Mouse (Mus musculus): ENCODE results near the gene Tut7. TPM values are rescaled to one million over a fixed set of nuclear protein-coding genes. Genes with fewer than 3 reads are reported as not detected.

The Tut7 gene
- polyA plus RNA-seq, 1 experiment = 47.4 TPM

DNA sequence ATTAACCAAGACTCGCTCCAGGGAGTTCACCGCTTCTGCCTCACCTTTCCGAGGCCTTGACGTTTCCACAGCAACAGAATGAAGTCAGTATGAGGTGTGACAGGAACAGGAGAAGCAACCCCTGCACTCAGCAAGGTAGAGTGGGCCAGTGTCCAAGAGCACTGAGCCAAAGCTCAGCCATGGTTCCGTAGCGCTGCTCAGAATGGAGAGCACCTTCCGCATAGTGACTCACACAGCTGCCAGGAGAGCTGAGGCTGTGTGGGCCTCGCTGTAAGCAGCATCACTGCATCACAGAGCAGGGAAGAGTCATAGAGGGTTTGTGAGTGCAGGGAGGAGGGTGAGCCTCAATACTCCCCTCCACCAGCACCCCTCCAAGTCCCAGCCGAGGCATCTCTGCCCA lies 76.2 kb downstream of the Tut7 start, which contains the start of gene 1700014D04Rik:
TSS of gene 1700014D04Rik (minus strand) at position 42 of the 400 bp plus-strand sequence.
- Histone ChIP-seq H3K4me1 (replicated peaks; ENCODE audit: control insufficient read depth, insufficient read depth, low read length) (peaks cover 6% of the 10 kb centered on the region), H3K27me3 (ENCODE audit: control insufficient read depth, insufficient read depth, low read length) (no peaks in the 10 kb centered on the region), H3K4me3 (ENCODE audit: control insufficient read depth, insufficient read depth, low read length) (no peak within 1 kb of the TSS), H3K27ac (ENCODE audit: control insufficient read depth, insufficient read depth, low read length) (no peak within 1 kb of the TSS), H3K36me3 (ENCODE audit: control insufficient read depth, insufficient read depth, low read length) (no peaks in the 10 kb centered on the region)
- DNase-seq = no peak
- WGBS = 94% methylated on average over 9 of the region's 9 CpGs
- TF ChIP-seq POLR2A (IDR thresholded peaks at IDR 0.05; ENCODE audit: control insufficient read depth, extremely low read depth, insufficient read depth, low read length, poor library complexity) (no peak), CTCF (IDR thresholded peaks at IDR 0.05; ENCODE audit: borderline replicate concordance, control insufficient read depth, extremely low read depth, insufficient read depth, low read length, poor library complexity) (no peak)

DNA sequence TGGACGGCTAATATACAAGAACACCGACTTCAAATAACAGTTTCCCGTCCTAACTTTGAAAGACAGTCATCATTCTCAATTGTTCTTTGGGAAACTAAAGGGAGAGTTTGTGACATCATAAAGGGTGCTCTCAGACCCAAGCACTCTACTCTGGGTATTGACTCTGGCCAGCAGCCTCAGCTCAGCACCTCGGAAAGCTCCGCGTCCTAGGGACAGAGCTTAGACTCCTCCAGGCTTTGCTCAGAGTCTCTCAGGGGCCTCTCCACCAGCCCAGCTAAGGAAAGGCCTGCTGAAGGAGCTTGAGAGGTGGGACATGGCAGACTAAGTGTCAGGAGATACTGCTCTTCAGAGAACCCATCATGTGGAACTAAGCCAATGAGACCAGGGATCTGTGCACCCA lies 76.8 kb downstream of the Tut7 start:
- no peak for DNase-seq
- Histone ChIP-seq H3K27ac (ENCODE audit: control insufficient read depth, insufficient read depth, low read length) (no peak overlapping the region), H3K4me3 (ENCODE audit: control insufficient read depth, insufficient read depth, low read length) (no peak overlapping the region), H3K27me3 (ENCODE audit: control insufficient read depth, insufficient read depth, low read length) (no peaks in the 10 kb centered on the region), H3K4me1 (replicated peaks; ENCODE audit: control insufficient read depth, insufficient read depth, low read length) (peaks cover 6% of the 10 kb centered on the region), H3K36me3 (ENCODE audit: control insufficient read depth, insufficient read depth, low read length) (no peaks in the 10 kb centered on the region)
- whole genome bisulfite sequencing = 95% methylated on average over 6 of the region's 6 CpGs
- no peak for TF ChIP-seq POLR2A (IDR thresholded peaks at IDR 0.05; ENCODE audit: control insufficient read depth, extremely low read depth, insufficient read depth, low read length, poor library complexity)
- no peak for TF ChIP-seq CTCF (IDR thresholded peaks at IDR 0.05; ENCODE audit: borderline replicate concordance, control insufficient read depth, extremely low read depth, insufficient read depth, low read length, poor library complexity)

DNA sequence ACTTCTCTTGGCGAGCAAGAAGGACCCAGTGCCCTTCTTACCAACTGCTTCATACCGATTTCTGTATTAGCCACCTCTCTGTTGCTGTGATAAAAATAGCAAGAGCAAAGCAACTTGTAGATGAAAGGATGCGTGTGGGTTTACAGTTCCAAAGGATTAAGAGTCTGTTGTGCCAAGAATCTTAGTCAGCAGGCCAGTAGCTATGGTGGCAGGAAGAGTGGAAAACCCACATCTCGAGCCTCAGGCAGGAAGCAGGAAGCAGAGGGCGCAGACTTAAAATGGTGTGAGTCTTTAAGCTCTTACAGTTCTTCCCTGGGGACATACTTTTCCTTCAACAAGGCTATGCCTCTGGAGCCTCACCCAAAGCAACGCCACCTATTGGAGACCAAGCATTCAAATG lies 77.5 kb downstream of the Tut7 start:
- Histone ChIP-seq H3K27ac (ENCODE audit: control insufficient read depth, insufficient read depth, low read length) (no peak overlapping the region), H3K4me1 (replicated peaks; ENCODE audit: control insufficient read depth, insufficient read depth, low read length) (peaks cover 3% of the 10 kb centered on the region; the same call in 1 of the 2 replicates), H3K36me3 (ENCODE audit: control insufficient read depth, insufficient read depth, low read length) (no peaks in the 10 kb centered on the region), H3K27me3 (ENCODE audit: control insufficient read depth, insufficient read depth, low read length) (no peaks in the 10 kb centered on the region), H3K4me3 (ENCODE audit: control insufficient read depth, insufficient read depth, low read length) (no peak overlapping the region)
- DNase-seq = no peak
- TF ChIP-seq POLR2A (IDR thresholded peaks at IDR 0.05; ENCODE audit: control insufficient read depth, extremely low read depth, insufficient read depth, low read length, poor library complexity) = no peak
- no peak for TF ChIP-seq CTCF (IDR thresholded peaks at IDR 0.05; ENCODE audit: borderline replicate concordance, control insufficient read depth, extremely low read depth, insufficient read depth, low read length, poor library complexity)
- WGBS = 44% methylated on average over 6 of the region's 6 CpGs

DNA sequence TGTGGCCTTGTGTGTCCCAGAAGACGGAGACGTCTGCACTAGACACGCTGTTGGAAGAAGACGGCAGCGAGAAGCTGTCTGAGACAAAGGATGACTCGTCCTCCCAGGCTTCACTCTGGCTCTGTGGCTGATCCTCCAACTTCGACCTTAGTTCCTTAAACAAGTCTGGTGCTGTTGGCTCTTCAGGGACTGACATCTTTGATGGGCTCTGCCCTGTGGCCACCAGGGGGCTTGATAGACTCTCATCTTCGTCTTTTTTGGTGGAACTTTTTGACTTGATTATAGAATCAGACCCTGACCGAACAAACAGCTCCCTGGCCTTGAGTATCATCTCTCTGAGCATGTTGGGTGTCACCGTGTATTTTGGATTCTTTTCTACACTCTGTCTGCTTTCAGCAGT lies 81.2 kb downstream of the Tut7 start:
- peaks cover 3% of the 10 kb centered on the region; the same call in 1 of the 2 replicates for H3K4me1 ChIP-seq (replicated peaks; ENCODE audit: control insufficient read depth, insufficient read depth, low read length)
- H3K36me3 ChIP-seq (ENCODE audit: control insufficient read depth, insufficient read depth, low read length) = no peaks in the 10 kb centered on the region
- H3K27ac ChIP-seq (ENCODE audit: control insufficient read depth, insufficient read depth, low read length) = no peak overlapping the region
- H3K4me3 ChIP-seq (ENCODE audit: control insufficient read depth, insufficient read depth, low read length) = no peak overlapping the region
- no peaks in the 10 kb centered on the region for H3K27me3 ChIP-seq (ENCODE audit: control insufficient read depth, insufficient read depth, low read length)
- 45% methylated on average over 10 of the region's 10 CpGs for WGBS
- TF ChIP-seq POLR2A (IDR thresholded peaks at IDR 0.05; ENCODE audit: control insufficient read depth, extremely low read depth, insufficient read depth, low read length, poor library complexity) = no peak
- TF ChIP-seq CTCF (IDR thresholded peaks at IDR 0.05; ENCODE audit: borderline replicate concordance, control insufficient read depth, extremely low read depth, insufficient read depth, low read length, poor library complexity) = no peak
- DNase-seq = peak; percentile 19

DNA sequence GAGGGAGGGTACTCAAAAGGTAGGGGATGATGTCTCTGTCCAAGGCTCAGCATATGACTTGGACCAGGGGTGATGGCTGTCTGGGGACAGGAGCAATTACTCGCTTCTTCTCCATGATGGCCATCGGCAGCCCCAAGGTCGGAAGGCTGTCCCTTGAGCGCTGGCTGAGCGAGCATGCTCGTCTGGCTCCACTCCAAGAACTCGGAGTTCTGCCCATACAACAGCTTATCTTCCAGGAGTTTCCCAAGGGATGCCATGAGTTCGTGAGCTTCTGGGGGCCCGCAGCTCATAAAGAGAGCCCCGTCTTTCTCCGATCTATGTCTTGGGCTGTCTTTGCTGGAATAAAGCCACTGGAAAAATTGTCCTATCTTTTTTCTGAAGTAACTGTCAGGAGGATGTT lies 81.9 kb downstream of the Tut7 start:
- TF ChIP-seq POLR2A (IDR thresholded peaks at IDR 0.05; ENCODE audit: control insufficient read depth, extremely low read depth, insufficient read depth, low read length, poor library complexity) (no peak), CTCF (IDR thresholded peaks at IDR 0.05; ENCODE audit: borderline replicate concordance, control insufficient read depth, extremely low read depth, insufficient read depth, low read length, poor library complexity) (no peak)
- no peak for DNase-seq
- H3K36me3 ChIP-seq (ENCODE audit: control insufficient read depth, insufficient read depth, low read length) = no peaks in the 10 kb centered on the region
- no peaks in the 10 kb centered on the region for H3K27me3 ChIP-seq (ENCODE audit: control insufficient read depth, insufficient read depth, low read length)
- H3K4me3 ChIP-seq (ENCODE audit: control insufficient read depth, insufficient read depth, low read length) = no peak overlapping the region
- H3K4me1 ChIP-seq (replicated peaks; ENCODE audit: control insufficient read depth, insufficient read depth, low read length) = peaks cover 3% of the 10 kb centered on the region; the same call in 1 of the 2 replicates
- H3K27ac ChIP-seq (ENCODE audit: control insufficient read depth, insufficient read depth, low read length) = no peak overlapping the region
- 92% methylated on average over 11 of the region's 11 CpGs for WGBS

DNA sequence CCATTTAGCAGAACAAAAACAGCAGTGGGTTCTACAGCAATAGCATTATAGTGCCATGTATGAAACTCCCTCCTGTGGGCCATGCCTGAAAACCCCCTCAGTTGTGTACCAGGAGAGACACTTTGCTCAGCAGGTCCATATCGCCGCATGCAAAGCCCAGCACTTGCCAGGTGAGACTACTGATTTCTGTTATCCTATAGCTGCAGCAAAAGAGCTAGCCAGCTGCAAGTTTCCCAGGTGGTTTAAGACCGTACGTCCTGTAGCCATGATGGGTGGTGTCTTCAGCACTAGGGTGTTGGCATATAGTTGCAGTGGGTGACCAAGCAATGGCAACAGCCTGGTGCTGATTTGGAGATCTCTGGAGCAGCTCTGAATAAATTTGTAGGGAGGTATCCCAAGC lies 83.5 kb downstream of the Tut7 start:
- Histone ChIP-seq H3K4me3 (ENCODE audit: control insufficient read depth, insufficient read depth, low read length) (no peak overlapping the region), H3K27me3 (ENCODE audit: control insufficient read depth, insufficient read depth, low read length) (no peaks in the 10 kb centered on the region), H3K27ac (ENCODE audit: control insufficient read depth, insufficient read depth, low read length) (no peak overlapping the region), H3K4me1 (replicated peaks; ENCODE audit: control insufficient read depth, insufficient read depth, low read length) (no peaks in the 10 kb centered on the region), H3K36me3 (ENCODE audit: control insufficient read depth, insufficient read depth, low read length) (no peaks in the 10 kb centered on the region)
- TF ChIP-seq POLR2A (IDR thresholded peaks at IDR 0.05; ENCODE audit: control insufficient read depth, extremely low read depth, insufficient read depth, low read length, poor library complexity) (no peak), CTCF (IDR thresholded peaks at IDR 0.05; ENCODE audit: borderline replicate concordance, control insufficient read depth, extremely low read depth, insufficient read depth, low read length, poor library complexity) (no peak)
- 92% methylated on average over 4 of the region's 4 CpGs for WGBS
- no peak for DNase-seq

DNA sequence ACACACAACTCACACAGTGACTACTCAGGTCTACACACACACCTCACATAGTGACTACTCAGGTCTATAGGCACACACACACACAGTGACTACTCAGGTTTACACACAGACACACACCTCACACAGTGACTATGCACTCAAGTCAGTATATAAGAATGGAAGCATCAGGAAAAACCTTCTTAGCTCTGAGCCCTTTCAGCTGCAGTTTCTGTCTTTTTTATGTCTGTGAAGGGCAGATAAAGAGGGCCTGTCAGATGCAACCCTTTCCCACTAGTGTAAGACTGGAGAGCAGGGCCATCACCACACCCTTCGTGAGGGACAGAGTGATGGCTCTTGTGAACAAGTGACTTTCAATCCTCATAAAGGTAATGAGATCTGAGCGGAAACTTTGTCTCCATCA lies 84.5 kb downstream of the Tut7 start:
- H3K27ac ChIP-seq (ENCODE audit: control insufficient read depth, insufficient read depth, low read length) = no peak overlapping the region
- no peak overlapping the region for H3K4me3 ChIP-seq (ENCODE audit: control insufficient read depth, insufficient read depth, low read length)
- TF ChIP-seq CTCF (IDR thresholded peaks at IDR 0.05; ENCODE audit: borderline replicate concordance, control insufficient read depth, extremely low read depth, insufficient read depth, low read length, poor library complexity) = no peak
- no peak for TF ChIP-seq POLR2A (IDR thresholded peaks at IDR 0.05; ENCODE audit: control insufficient read depth, extremely low read depth, insufficient read depth, low read length, poor library complexity)
- no peaks in the 10 kb centered on the region for H3K36me3 ChIP-seq (ENCODE audit: control insufficient read depth, insufficient read depth, low read length)
- 99% methylated on average over 2 of the region's 2 CpGs for WGBS
- no peaks in the 10 kb centered on the region for H3K4me1 ChIP-seq (replicated peaks; ENCODE audit: control insufficient read depth, insufficient read depth, low read length)
- no peaks in the 10 kb centered on the region for H3K27me3 ChIP-seq (ENCODE audit: control insufficient read depth, insufficient read depth, low read length)
- no peak for DNase-seq

Measured in thymus, adult 2 months (tissue).